In the genomic region with DNA sequence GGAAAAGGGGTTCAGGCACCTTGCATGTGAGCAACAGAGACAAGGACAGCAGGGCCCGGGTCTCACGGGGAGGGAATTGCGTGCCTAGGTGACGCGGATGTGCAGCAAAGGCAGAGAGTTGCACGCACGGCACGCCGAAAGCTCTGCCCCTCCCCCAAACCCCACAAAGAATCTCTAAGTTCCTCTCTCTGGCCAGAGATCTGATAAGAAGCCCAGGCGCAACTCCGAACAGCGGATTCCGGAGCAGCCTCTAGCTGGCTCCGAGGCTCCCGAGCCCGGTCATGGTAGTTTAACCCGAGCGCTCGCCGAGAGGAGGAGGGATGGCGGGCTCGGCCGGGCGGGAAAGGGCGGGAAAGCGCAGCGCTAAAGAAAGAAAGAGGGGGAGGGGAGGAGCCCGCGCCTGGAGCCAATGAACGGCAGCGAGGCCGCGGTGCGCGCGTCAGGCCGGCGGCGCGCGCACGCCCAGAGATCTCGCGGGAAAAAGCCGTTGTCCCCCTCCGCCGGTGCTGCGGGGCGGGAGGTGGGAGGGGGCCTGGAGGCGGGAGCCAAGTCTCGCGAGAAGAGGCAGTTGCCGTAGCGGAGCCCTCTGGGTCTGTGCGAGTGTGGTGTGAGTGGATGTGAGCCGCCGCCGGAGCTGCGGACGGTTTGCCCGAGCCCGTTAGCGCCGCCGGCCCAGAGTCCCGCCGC, we compare ENCODE assay signal across 8 mouse cellular contexts. TPM values are rescaled to one million over a fixed set of nuclear protein-coding genes. Genes with fewer than 3 reads are reported as not detected.
DNase-seq lines count a peak whose midpoint lies in the region; ATAC-seq and TF ChIP-seq lines count a peak whose summit lies in the region.

A gene (plus strand): TSS at position 212 of the 687 bp plus-strand sequence.

- no peaks in the 10 kb centered on the region for H3K27me3 ChIP-seq in hindbrain, postnatal 0 days (ENCODE audit: insufficient read depth, low read length)
- H3K27me3 ChIP-seq in megakaryocyte, embryonic 14.5 days (replicated peaks), result peaks cover 31% of the 10 kb centered on the region

- no peak for TF ChIP-seq CTCF in gastrocnemius, adult 2 months (IDR thresholded peaks at IDR 0.05)
- no peak for TF ChIP-seq CTCF in hindbrain, postnatal 0 days (IDR thresholded peaks at IDR 0.05; ENCODE audit: low read depth)

- peak within 1 kb of the TSS; percentile 94 for H3K4me3 ChIP-seq in gastrocnemius, adult 2 months
- H3K4me3 ChIP-seq in hindbrain, postnatal 0 days (ENCODE audit: low read length), result peak within 1 kb of the TSS; percentile 91
- H3K4me3 ChIP-seq in megakaryocyte, embryonic 14.5 days (replicated peaks), result peak within 1 kb of the TSS; percentile 100

- peak; percentile 91 for DNase-seq in WW6 (ENCODE audit: low read depth, low spot score)
- peak; percentile 84 to 98 for DNase-seq in cerebellum, postnatal 4 days (ENCODE audit: low spot score in 2 of 2)
- peak; percentile 98 for DNase-seq in gastrocnemius, adult 2 months
- peak; percentile 100 for DNase-seq in hindbrain, postnatal 0 days (ENCODE audit: low spot score)
- peak; percentile 76 to 95 for DNase-seq in left cerebral cortex, adult 8-10 months (ENCODE audit: low spot score in 2 of 2)
- peak; percentile 97 to 98 for DNase-seq in right cerebral cortex, postnatal 10 days (ENCODE audit: low spot score in 2 of 2)
- peak; percentile 93 for DNase-seq in urinary bladder, postnatal 25 days (ENCODE audit: low spot score)

- no peaks in the 10 kb centered on the region for H3K36me3 ChIP-seq in hindbrain, postnatal 0 days (ENCODE audit: insufficient read depth, low read length)
- H3K36me3 ChIP-seq in megakaryocyte, embryonic 14.5 days (replicated peaks; ENCODE audit: low read length), result peaks cover 12% of the 10 kb centered on the region

- H3K4me2 ChIP-seq in hindbrain, postnatal 0 days (ENCODE audit: low read depth, low read length), result peak within 1 kb of the TSS; percentile 87

- intact Hi-C loops in gastrocnemius, adult 2 months (cut with DNase I), result loop anchor here (2.0 kb wide), 1 partner anchor 17 kb away; a partner anchor contains a TSS

- peak; percentile 98 for ATAC-seq in hindbrain, postnatal 0 days

- peak within 1 kb of the TSS; percentile 93 for H3K27ac ChIP-seq in gastrocnemius, adult 2 months
- H3K27ac ChIP-seq in hindbrain, postnatal 0 days, result peak within 1 kb of the TSS; percentile 99

- H3K4me1 ChIP-seq in hindbrain, postnatal 0 days (ENCODE audit: insufficient read depth, low read length), result peaks cover 12% of the 10 kb centered on the region; the same call in 1 of the 2 replicates
- H3K4me1 ChIP-seq in megakaryocyte, embryonic 14.5 days, result peaks cover 55% of the 10 kb centered on the region

- WGBS in hindbrain, postnatal 0 days, result under 1% methylated on average over 56 of the region's 67 CpGs

- peak within 1 kb of the TSS; percentile 91 for H3K9ac ChIP-seq in hindbrain, postnatal 0 days (replicated peaks; ENCODE audit: low read length)

- no peaks in the 10 kb centered on the region for H3K9me3 ChIP-seq in hindbrain, postnatal 0 days (ENCODE audit: low read length)
- no peaks in the 10 kb centered on the region for H3K9me3 ChIP-seq in megakaryocyte, embryonic 14.5 days

RNA-seq across cellular contexts. Expression of the gene that starts here (rescaled TPM):
- total RNA-seq in gastrocnemius, adult 2 months (2021), result 10 to 100 TPM; 27.2 to 30.6 TPM
- 52.8 and 61.0 TPM in 2 replicates for total RNA-seq in hindbrain, postnatal 0 days (2014; rRNA removed)
- 147 and 155 TPM in 2 replicates for polyA plus RNA-seq in hindbrain, postnatal 0 days (2015; fragmentation: Nextera tagmentation; extraction: Ambion mirVana)
- total RNA-seq in left cerebral cortex, adult 8-10 months (2022), result 10 to 100 TPM; 60.1 to 69.5 (median 63.3) TPM
- 81.0 and 110 TPM in 2 replicates for polyA plus RNA-seq in megakaryocyte, embryonic 14.5 days (2012; ENCODE audit: insufficient read depth, low replicate concordance)

Comparison
In these comparisons a context has a peak if more than half of its experiments do, and no peak if none do; other contexts are left out.
1. Peak in every context shown above with its lines: DNase-seq, ATAC-seq, H3K4me3 ChIP-seq and H3K27ac ChIP-seq.